Mouse (Mus musculus) liver, postnatal 0 days (tissue): ENCODE measurements around the gene Fam173a.

Experiments used
- CTCF ChIP-seq: sonication (generic); IDR thresholded peaks from 2 replicates; pipeline ENCODE4 v1.5.1; 2016; ENCODE audit warnings: antibody characterized with exemption, low read depth
- EP300 ChIP-seq: IDR thresholded peaks from 2 replicates; pipeline ENCODE4 v1.6.1; 2016; ENCODE audit warnings: antibody characterized with exemption, low read depth, mild to moderate bottlenecking

DNA sequence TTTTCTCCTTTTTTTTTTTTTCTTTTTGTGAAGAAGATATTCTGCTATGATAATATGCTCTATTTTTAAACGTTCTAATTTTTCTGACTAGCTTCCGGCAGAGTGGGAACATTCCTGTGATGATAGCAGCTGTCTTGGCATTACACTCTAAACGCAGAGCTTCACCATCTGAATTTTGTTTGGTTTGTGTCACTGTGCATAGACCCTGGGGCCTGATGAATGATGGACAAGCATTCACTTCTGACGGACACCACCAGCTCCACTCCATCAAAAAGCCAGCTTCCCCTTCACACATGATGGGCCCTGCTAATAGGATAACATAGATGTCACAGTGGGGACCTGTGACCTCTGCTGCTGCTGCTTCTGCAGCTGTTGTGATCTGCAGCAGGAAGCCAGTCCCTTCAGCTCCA lies 31.1 kb downstream of the Fam173a start:
- TF ChIP-seq CTCF (no peak), EP300 (no peak)
